Mouse (Mus musculus) cerebellum, adult 18-20 months (tissue): Measurements from ENCODE around the gene Fmc1.
"Not testable (repeated sequence)": the region's sequence is repeated elsewhere in the genome, so short reads cannot be mapped to it uniquely, and the experiment has no call there.

Experiments
- DNase-seq, 2 experiments: peaks; one replicate each; pipeline ENCODE4 v3.0.0; 2021

Gene Fmc1

GRCm38 (mm10) chr6:38533428-38534405, at the start of gene Fmc1:
TSS of gene Fmc1 (plus strand) at chr6:38533502.
- peak; percentile 97 to 99 for DNase-seq

GRCm38 (mm10) chr6:38492550-38492949, 40.8 kb upstream of the Fmc1 start:
- peak; percentile 33 to 43 for DNase-seq

DNA sequence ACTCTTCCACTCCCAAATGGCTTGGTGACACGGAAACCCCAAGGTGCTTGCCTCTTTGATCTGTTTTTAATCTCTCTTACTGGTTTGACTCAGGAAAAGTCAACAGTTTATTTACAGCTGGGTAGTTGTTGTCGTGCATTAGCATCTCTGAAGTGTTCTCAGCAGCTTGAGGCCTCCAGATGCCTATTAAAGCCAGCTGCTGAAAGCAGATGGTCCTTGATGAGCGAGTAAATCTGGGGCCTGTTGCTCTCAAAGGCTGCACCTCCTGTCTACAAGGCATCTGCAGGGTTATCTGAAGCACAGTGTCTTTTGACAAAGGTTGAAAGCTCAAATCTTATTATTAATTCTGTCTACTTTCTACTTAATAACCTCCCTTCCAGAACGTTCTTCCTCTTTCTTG, 37.7 kb upstream of the Fmc1 start:
- DNase-seq: no peak

GRCm38 (mm10) chr6:38512096-38512495, 21.2 kb upstream of the Fmc1 start:
- DNase-seq: no peak

- DNase-seq: no peak
Observed at GRCm38 (mm10) chr6:38512830-38513229, 20.5 kb upstream of the Fmc1 start.

DNA sequence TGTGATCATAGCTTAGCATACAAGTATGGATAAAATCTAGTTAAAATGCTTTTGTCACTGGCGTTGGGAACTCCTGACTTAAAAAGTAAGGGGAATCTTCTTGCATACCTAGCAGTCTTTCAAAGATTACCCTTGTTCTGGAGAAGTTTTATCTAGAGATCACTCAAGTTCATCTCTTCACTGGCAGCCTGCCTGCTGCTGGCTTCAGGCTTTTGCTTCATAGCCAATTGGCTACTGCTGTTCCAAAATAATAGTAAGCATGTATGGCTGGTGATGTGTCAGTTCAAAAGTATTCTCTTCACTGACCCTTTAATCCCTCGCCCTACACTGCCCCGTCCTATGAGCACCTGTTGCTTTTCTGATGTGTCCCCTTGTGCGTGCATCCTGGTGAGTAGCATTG, 18.1 kb upstream of the Fmc1 start:
- DNase-seq: no peak

- no peak for DNase-seq
Observed at GRCm38 (mm10) chr6:38523851-38524250, 9.5 kb upstream of the Fmc1 start.

GRCm38 (mm10) chr6:38531211-38531820, 2.0 kb upstream of the Fmc1 start:
- DNase-seq: peak in 1 of 2 experiments; percentile 24

- peak in 1 of 2 experiments; percentile 67 for DNase-seq
Observed at GRCm38 (mm10) chr6:38532500-38533420, 542 bp upstream of the Fmc1 start.

- DNase-seq: peak; percentile 98 to 99
Observed at GRCm38 (mm10) chr6:38534640-38535365, 1.5 kb downstream of the Fmc1 start.

- DNase-seq: no peak
Observed at GRCm38 (mm10) chr6:38535366-38535690, 2.0 kb downstream of the Fmc1 start.

GRCm38 (mm10) chr6:38535788-38536187, 2.5 kb downstream of the Fmc1 start:
- no peak for DNase-seq

DNA sequence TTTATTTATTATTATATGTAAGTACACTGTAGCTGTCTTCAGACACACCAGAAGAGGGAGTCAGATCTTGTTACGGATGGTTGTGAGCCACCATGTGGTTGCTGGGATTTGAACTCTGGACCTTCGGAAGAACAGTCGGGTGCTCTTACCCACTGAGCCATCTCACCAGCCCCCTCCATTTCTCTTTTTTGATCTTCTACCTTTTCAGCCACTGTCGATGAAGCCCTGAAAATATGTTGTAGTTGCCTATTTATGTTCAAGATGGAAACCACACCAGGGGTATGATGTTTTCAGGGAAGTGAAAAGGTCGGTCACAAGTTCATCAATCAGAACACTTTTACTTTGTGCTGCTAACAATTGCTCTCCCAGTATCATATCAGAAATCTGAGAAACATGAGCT, 10.8 kb downstream of the Fmc1 start:
- DNase-seq: not testable (repeated sequence)

GRCm38 (mm10) chr6:38547005-38547404, 13.7 kb downstream of the Fmc1 start:
- not testable (repeated sequence) for DNase-seq

DNA sequence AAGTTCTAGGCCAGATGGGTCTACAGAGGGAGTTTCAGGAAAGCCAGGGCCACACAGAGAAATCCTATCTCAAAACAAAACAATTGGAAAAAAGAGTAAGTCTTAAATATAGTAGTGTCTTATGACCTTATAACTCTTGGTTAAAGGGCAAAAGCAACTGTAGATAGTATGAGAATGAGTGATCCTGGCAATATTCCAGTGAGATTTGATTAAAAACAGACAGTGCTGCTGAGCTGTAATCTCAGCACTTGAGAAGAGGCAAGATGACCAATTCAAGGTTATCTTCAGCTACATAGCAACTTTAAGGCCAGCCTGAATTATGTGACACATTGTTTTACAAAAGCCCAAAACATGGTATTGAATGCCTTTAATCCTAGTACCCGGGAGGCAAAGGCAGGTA, 14.4 kb downstream of the Fmc1 start:
- DNase-seq: no peak

GRCm38 (mm10) chr6:38548595-38548994, 15.3 kb downstream of the Fmc1 start:
- not testable (repeated sequence) for DNase-seq

GRCm38 (mm10) chr6:38549840-38550239, 16.5 kb downstream of the Fmc1 start:
- not testable (repeated sequence) for DNase-seq

- DNase-seq: peak in 1 of 2 experiments; percentile 70
Observed at GRCm38 (mm10) chr6:38550250-38551061, 17.2 kb downstream of the Fmc1 start.

GRCm38 (mm10) chr6:38551062-38551988, 18.0 kb downstream of the Fmc1 start, which contains the start of gene Luc7l2:
TSS of gene Luc7l2 (plus strand) at chr6:38551334.
- peak; percentile 96 to 97 for DNase-seq
